Mouse (Mus musculus) forebrain, embryonic 15.5 days (tissue): Measurements from ENCODE around the gene Zfp866. TPM values are rescaled to one million over a fixed set of nuclear protein-coding genes. Genes with fewer than 3 reads are reported as not detected.

Experiments
- ATAC-seq: fragments of 200-750 bp; cut with Nextera tagmentation; replicated peaks from 2 replicates; pipeline ENCODE4 v1.8.0; 2017; ENCODE audit warnings: mild to moderate bottlenecking, moderate TSS enrichment, moderate library complexity
- H3K27ac ChIP-seq: fragments of 300-500 bp; sonication (generic); replicated peaks from 2 replicates; pipeline ENCODE4 v1.5.1; 2015; ENCODE audit warnings: mild to moderate bottlenecking, inconsistent platforms
- H3K27me3 ChIP-seq: fragments of 300-500 bp; sonication (generic); 2 replicates; pipeline ENCODE4 v1.6.1; 2015; ENCODE audit warnings: inconsistent platforms
- H3K36me3 ChIP-seq: fragments of 300-500 bp; sonication (generic); 2 replicates; pipeline ENCODE4 v1.6.1; 2015; ENCODE audit warnings: mild to moderate bottlenecking, inconsistent platforms
- H3K4me1 ChIP-seq: fragments of 300-500 bp; sonication (generic); 2 replicates; pipeline ENCODE4 v1.6.1; 2015; ENCODE audit warnings: inconsistent platforms
- H3K4me2 ChIP-seq: fragments of 300-500 bp; sonication (generic); replicated peaks from 2 replicates; pipeline ENCODE4 v1.6.1; 2015; ENCODE audit warnings: mild to moderate bottlenecking, inconsistent platforms
- H3K4me3 ChIP-seq: fragments of 300-500 bp; sonication (generic); 2 replicates; pipeline ENCODE4 v1.5.1; 2015; ENCODE audit warnings: mild to moderate bottlenecking, inconsistent platforms
- H3K9ac ChIP-seq: fragments of 300-500 bp; sonication (generic); replicated peaks from 2 replicates; pipeline ENCODE4 v1.6.1; 2015; ENCODE audit warnings: mild to moderate bottlenecking, inconsistent platforms
- H3K9me3 ChIP-seq: fragments of 300-500 bp; sonication (generic); 2 replicates; pipeline ENCODE4 v1.6.1; 2016; ENCODE audit warnings: inconsistent platforms
- WGBS: fragments of 180-500 bp; shearing (Covaris S2); methylation state at CpG from one replicate; pipeline ENCODE4 v1.1.7; 2015; ENCODE audit warnings: mixed read lengths; 5-methylcytosine and 5-hydroxymethylcytosine counted together
- polyA plus RNA-seq: library from polyadenylated mRNA; unstranded; fragments of >200 nt; fragmentation: Nextera tagmentation; extraction: Ambion mirVana; gene quantifications from 2 replicates; pipeline ENCODE4 v1.2.1, GENCODE M21; 2015

The Zfp866 gene
- polyA plus RNA-seq, 1 experiment from 2014 or later: 48.2 TPM

GRCm38 (mm10) chr8:69808094-69808863, 17.3 kb upstream of the Zfp866 start, which contains the start of gene Gmip:
TSS of gene Gmip (plus strand) at chr8:69808679.
- Histone ChIP-seq H3K9me3 (no peaks in the 10 kb centered on the region), H3K9ac (peak within 1 kb of the TSS; percentile 69), H3K27me3 (no peaks in the 10 kb centered on the region), H3K4me3 (peak within 1 kb of the TSS; percentile 61), H3K4me1 (peaks cover 14% of the 10 kb centered on the region), H3K36me3 (peaks cover 63% of the 10 kb centered on the region), H3K4me2 (peak within 1 kb of the TSS; percentile 68), H3K27ac (peak within 1 kb of the TSS; percentile 75)
- peak; percentile 70 for ATAC-seq
- WGBS: 7% methylated on average over 28 of the region's 28 CpGs

DNA sequence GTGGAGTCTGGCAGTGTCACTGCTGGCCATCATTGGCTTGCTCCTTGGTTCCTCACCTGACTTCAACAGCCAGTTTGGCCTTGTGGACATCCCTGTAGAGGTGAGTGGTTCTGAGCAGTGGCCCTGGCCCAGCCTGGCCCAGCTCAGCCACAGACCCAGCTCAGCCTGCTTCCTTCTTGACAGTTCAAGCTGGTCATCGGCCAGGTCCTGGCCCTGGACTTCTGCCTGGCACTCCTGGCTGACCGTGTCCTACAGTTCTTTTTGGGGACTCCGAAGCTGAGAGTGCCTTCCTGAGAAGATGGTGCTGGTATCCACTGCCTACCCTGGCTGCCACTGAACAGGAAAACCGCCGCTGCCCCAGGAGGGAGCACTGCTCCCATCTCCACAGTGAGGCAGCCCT, 16.3 kb upstream of the Zfp866 start:
- Histone ChIP-seq H3K4me1 (peaks cover 14% of the 10 kb centered on the region), H3K9ac (no peak overlapping the region), H3K27me3 (no peaks in the 10 kb centered on the region), H3K4me3 (no peak overlapping the region), H3K36me3 (peaks cover 71% of the 10 kb centered on the region), H3K4me2 (no peak overlapping the region), H3K27ac (no peak overlapping the region), H3K9me3 (no peaks in the 10 kb centered on the region)
- WGBS: 96% methylated on average over 5 of the region's 5 CpGs
- no peak for ATAC-seq

GRCm38 (mm10) chr8:69805491-69805890, 14.5 kb upstream of the Zfp866 start:
- Histone ChIP-seq H3K4me1 (peaks cover 14% of the 10 kb centered on the region), H3K9me3 (no peaks in the 10 kb centered on the region), H3K4me3 (no peak overlapping the region), H3K36me3 (peaks cover 74% of the 10 kb centered on the region), H3K27me3 (no peaks in the 10 kb centered on the region), H3K9ac (no peak overlapping the region), H3K4me2 (no peak overlapping the region), H3K27ac (no peak overlapping the region)
- 91% methylated on average over 9 of the region's 9 CpGs for WGBS
- ATAC-seq: no peak

DNA sequence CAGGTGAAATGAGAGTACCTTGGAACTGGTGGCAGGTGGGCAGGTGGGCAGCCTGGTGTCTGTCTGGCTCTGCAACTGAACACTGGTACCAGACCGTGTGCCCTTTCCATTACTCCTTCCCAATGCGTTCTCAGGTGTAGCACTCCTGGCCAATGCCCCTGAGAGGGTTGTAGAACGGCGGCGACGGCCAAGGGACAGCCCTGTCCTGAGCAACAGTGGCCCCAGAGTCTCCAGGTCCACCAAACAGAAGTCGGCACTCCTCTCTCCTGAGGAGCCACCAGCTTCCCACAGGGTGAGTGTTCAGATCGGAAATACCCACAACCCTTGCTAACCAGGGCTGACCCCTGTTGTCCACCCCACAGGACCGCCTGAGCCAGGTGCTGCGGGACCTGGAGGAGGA, 14.1 kb upstream of the Zfp866 start:
- Histone ChIP-seq H3K4me3 (no peak overlapping the region), H3K4me2 (no peak overlapping the region), H3K27ac (no peak overlapping the region), H3K4me1 (peaks cover 13% of the 10 kb centered on the region), H3K36me3 (peaks cover 73% of the 10 kb centered on the region), H3K27me3 (no peaks in the 10 kb centered on the region), H3K9me3 (no peaks in the 10 kb centered on the region), H3K9ac (no peak overlapping the region)
- no peak for ATAC-seq
- WGBS: 93% methylated on average over 10 of the region's 10 CpGs

DNA sequence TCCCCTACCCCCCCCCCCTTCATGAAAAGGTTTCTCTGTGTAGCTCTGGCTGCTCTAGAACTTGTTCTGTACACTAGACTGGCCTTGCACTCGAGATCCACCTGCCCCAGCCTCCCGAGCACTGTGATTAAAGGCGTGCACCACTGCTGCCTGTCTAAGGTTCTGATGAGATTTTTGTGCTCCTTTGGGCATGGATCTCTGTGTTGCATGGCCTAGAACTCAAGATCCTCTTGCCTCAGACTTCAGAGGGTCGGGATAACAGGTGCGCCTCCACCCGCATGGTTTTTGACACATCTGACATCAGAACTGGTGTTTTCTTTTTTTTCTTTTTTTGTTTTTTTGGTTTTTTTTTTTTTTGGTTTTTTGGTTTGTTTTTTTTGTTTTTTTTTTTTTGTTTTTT, 13.6 kb upstream of the Zfp866 start:
- H3K4me2 ChIP-seq: no peak overlapping the region
- H3K9me3 ChIP-seq: no peaks in the 10 kb centered on the region
- WGBS: 96% methylated on average over 6 of the region's 6 CpGs
- H3K36me3 ChIP-seq: peaks cover 78% of the 10 kb centered on the region
- no peak overlapping the region for H3K27ac ChIP-seq
- ATAC-seq: no peak
- H3K27me3 ChIP-seq: no peaks in the 10 kb centered on the region
- peaks cover 7% of the 10 kb centered on the region for H3K4me1 ChIP-seq
- H3K9ac ChIP-seq: no peak overlapping the region
- H3K4me3 ChIP-seq: no peak overlapping the region

DNA sequence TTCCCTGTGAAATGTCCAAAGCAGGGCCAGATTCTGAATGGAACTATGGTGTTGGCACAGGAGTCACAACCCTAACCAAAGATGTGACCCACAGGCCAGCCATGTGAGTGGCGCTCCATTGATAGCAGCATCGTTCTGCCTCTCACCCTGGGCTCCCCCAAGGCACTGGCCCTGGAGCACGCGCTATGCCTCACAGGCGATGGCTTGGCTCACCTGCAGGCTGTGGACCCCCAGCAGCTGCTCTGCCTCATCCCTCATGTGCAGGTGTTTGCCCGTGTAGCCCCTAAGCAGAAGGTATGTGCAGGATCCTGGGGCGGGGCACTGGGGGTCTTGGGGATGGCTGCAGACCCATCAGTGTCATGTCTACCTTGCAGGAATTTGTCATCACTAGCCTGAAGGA, 12.4 kb upstream of the Zfp866 start:
- no peak overlapping the region for H3K27ac ChIP-seq
- H3K4me2 ChIP-seq: no peak overlapping the region
- H3K9me3 ChIP-seq: no peaks in the 10 kb centered on the region
- peaks cover 90% of the 10 kb centered on the region for H3K36me3 ChIP-seq
- peaks cover 3% of the 10 kb centered on the region for H3K4me1 ChIP-seq
- ATAC-seq: no peak
- WGBS: 95% methylated on average over 7 of the region's 7 CpGs
- no peak overlapping the region for H3K4me3 ChIP-seq
- no peak overlapping the region for H3K9ac ChIP-seq
- no peaks in the 10 kb centered on the region for H3K27me3 ChIP-seq

- Histone ChIP-seq H3K27ac (no peak overlapping the region), H3K9me3 (no peaks in the 10 kb centered on the region), H3K4me3 (no peak overlapping the region), H3K27me3 (no peaks in the 10 kb centered on the region), H3K9ac (no peak overlapping the region), H3K4me1 (no peaks in the 10 kb centered on the region), H3K4me2 (no peak overlapping the region), H3K36me3 (peaks cover 96% of the 10 kb centered on the region)
- no peak for ATAC-seq
Observed at GRCm38 (mm10) chr8:69802216-69802615, 11.2 kb upstream of the Zfp866 start.

GRCm38 (mm10) chr8:69801796-69802195, 10.8 kb upstream of the Zfp866 start:
- no peak for ATAC-seq
- Histone ChIP-seq H3K36me3 (peaks cover 96% of the 10 kb centered on the region), H3K4me2 (no peak overlapping the region), H3K27me3 (no peaks in the 10 kb centered on the region), H3K27ac (no peak overlapping the region), H3K4me1 (no peaks in the 10 kb centered on the region), H3K9me3 (no peaks in the 10 kb centered on the region), H3K9ac (no peak overlapping the region), H3K4me3 (no peak overlapping the region)
- WGBS: 96% methylated on average over 4 of the region's 4 CpGs

DNA sequence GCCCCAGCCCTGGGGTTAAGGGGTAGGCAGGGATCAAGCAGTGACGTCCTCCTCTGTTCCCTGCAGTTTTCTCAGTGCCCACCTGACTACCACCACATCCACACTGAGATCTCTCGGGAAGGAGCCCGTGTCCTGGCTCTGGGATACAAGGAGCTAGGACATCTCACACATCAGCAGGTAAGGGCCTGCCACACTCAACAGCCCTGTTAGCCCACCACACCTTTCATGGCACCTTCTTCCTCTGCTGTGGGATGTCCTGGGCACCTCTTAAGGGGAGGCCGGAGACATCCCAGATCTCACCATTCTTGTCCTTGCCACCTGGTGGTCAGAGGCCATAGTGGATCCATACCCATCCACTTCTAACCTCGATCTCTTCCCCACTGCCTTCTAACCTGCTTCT, 9.0 kb upstream of the Zfp866 start:
- ATAC-seq: no peak
- WGBS: 91% methylated on average over 5 of the region's 5 CpGs
- H3K27ac ChIP-seq: no peak overlapping the region

DNA sequence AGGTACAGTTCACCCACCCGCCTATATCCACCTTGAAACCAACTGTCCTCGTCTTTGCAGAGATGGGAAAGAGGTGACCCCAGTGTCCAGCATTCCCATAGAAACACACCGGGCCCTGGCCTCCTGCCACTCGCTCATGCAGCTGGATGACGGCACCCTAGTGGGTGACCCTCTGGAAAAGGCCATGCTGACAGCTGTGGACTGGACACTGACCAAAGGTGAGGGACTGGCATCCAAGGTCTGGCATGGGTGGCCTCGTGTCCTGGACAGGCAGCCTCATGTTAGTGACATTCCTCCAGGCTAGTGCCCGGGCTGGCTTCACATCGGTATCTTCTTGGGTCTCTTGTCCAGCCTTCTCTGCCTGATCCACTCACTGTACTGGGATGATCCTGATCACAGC, 8.3 kb upstream of the Zfp866 start:
- Histone ChIP-seq H3K36me3 (peaks cover 92% of the 10 kb centered on the region), H3K4me2 (no peak overlapping the region), H3K9me3 (no peaks in the 10 kb centered on the region), H3K27ac (no peak overlapping the region), H3K4me3 (no peak overlapping the region), H3K4me1 (no peaks in the 10 kb centered on the region), H3K9ac (no peak overlapping the region), H3K27me3 (no peaks in the 10 kb centered on the region)
- WGBS: 97% methylated on average over 8 of the region's 8 CpGs
- ATAC-seq: no peak

More for the DNA sequence above, 9.0 kb upstream of the Zfp866 start:
- H3K27me3 ChIP-seq: no peaks in the 10 kb centered on the region
- H3K4me3 ChIP-seq: no peak overlapping the region
- no peak overlapping the region for H3K4me2 ChIP-seq
- H3K9me3 ChIP-seq: no peaks in the 10 kb centered on the region
- H3K9ac ChIP-seq: no peak overlapping the region
- H3K36me3 ChIP-seq: peaks cover 91% of the 10 kb centered on the region
- no peaks in the 10 kb centered on the region for H3K4me1 ChIP-seq

DNA sequence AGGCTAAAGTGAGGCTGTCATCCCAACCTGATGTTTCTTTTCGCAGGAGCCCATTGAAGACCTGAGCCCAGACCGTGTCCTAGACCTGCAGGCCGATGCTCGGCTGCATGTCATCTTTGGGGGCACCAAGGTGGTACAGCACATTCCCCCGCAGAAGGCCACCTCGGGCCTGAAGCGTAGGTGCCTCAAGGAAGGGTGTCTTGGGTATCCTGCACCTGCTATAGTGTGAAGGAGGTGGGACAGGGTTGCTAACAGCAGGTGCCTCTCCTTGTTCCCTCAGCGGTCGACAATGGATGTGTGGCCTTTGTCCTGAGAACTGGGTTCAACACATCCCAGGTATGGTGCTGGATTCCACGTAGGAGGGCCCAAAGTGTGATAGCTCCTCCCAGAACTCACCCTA, 6.7 kb upstream of the Zfp866 start:
- no peaks in the 10 kb centered on the region for H3K27me3 ChIP-seq
- ATAC-seq: no peak
- H3K9me3 ChIP-seq: no peaks in the 10 kb centered on the region
- H3K36me3 ChIP-seq: peaks cover 83% of the 10 kb centered on the region
- 93% methylated on average over 10 of the region's 10 CpGs for WGBS
- peaks cover 7% of the 10 kb centered on the region for H3K4me1 ChIP-seq
- H3K9ac ChIP-seq: no peak overlapping the region
- H3K4me2 ChIP-seq: no peak overlapping the region
- H3K4me3 ChIP-seq: no peak overlapping the region
- H3K27ac ChIP-seq: no peak overlapping the region

GRCm38 (mm10) chr8:69796721-69797345, 5.9 kb upstream of the Zfp866 start:
- Histone ChIP-seq H3K27ac (no peak overlapping the region), H3K4me3 (no peak overlapping the region), H3K9ac (no peak overlapping the region), H3K4me1 (peaks cover 16% of the 10 kb centered on the region), H3K4me2 (no peak overlapping the region), H3K27me3 (no peaks in the 10 kb centered on the region), H3K9me3 (no peaks in the 10 kb centered on the region), H3K36me3 (peaks cover 75% of the 10 kb centered on the region)
- WGBS: 95% methylated on average over 16 of the region's 16 CpGs
- ATAC-seq: no peak
